Mouse (Mus musculus): Measurements from ENCODE around the gene Synpo2l. TPM values are rescaled to one million over a fixed set of nuclear protein-coding genes. Genes with fewer than 3 reads are reported as not detected.

Gene Synpo2l
- polyA plus RNA-seq, 1 experiment from 2014 or later, result 0.07 TPM

DNA sequence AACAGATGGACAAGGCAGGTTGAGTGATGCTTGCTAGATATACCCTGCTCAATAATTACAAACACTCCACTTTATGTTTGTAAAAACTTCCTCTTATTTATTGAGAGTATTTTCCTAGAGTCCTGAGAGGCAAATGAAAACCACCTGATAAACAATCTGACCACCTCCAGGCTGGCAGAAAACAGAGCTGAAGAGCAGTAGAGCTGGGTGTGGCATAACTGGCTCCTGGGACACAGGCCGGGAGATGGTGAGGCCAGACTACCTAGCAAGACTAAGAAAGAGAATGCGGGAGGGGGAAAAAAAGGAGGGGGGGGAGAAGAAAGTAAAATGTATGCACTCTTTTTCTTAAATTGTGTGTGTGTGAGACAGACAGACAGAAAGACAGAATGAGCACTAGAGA lies 45.7 kb downstream of the Synpo2l start:
- no peak overlapping the region for H3K4me3 ChIP-seq (replicated peaks; ENCODE audit: low read length)
- no peaks in the 10 kb centered on the region for H3K4me1 ChIP-seq (replicated peaks; ENCODE audit: control insufficient read depth, insufficient read depth, low read length)
- H3K9ac ChIP-seq, result no peak overlapping the region
- H3K36me3 ChIP-seq (replicated peaks; ENCODE audit: control insufficient read depth, insufficient read depth), result no peaks in the 10 kb centered on the region
- 97% methylated on average over 2 of the region's 2 CpGs for WGBS
- ATAC-seq (ENCODE audit: low FRiP score), result no peak
- no peak overlapping the region for H3K4me2 ChIP-seq (replicated peaks)
- H3K9me3 ChIP-seq (ENCODE audit: control insufficient read depth, low read length), result no peaks in the 10 kb centered on the region
- no peak for DNase-seq (ENCODE audit: low spot score)
- H3K27me3 ChIP-seq (ENCODE audit: control insufficient read depth, insufficient read depth, low read length), result no peaks in the 10 kb centered on the region
- no peak overlapping the region for H3K27ac ChIP-seq

DNA sequence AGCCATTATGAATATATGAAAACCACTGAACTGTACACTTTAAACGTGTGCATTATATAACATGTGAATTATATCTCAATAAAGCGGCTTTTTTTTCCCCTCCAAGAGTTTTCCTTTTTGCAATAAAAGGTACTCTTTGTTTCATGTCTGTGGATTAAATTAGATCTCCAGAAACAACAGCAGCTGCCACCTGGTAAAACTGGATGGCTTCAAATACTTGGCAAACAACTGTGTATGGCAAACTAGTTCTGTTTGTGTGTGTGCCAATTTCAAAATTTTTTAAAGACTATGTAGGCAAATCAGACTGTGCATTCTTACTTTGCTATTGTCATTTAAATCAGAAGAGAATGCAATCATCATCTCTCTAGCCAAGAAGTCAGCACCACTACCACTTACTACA lies 46.3 kb downstream of the Synpo2l start:
- Histone ChIP-seq H3K9me3 (ENCODE audit: control insufficient read depth, low read length) (no peaks in the 10 kb centered on the region), H3K4me1 (replicated peaks; ENCODE audit: control insufficient read depth, insufficient read depth, low read length) (no peaks in the 10 kb centered on the region), H3K4me3 (replicated peaks; ENCODE audit: low read length) (no peak overlapping the region), H3K4me2 (replicated peaks) (no peak overlapping the region), H3K36me3 (replicated peaks; ENCODE audit: control insufficient read depth, insufficient read depth) (no peaks in the 10 kb centered on the region), H3K27ac (no peak overlapping the region), H3K27me3 (ENCODE audit: control insufficient read depth, insufficient read depth, low read length) (no peaks in the 10 kb centered on the region), H3K9ac (no peak overlapping the region)
- ATAC-seq (ENCODE audit: low FRiP score), result no peak
- 85% methylated on average over 2 of the region's 2 CpGs for WGBS
- DNase-seq (ENCODE audit: low spot score), result no peak

GRCm38 (mm10) chr14:20619131-20619530 lies 49.0 kb downstream of the Synpo2l start:
- Histone ChIP-seq H3K9ac (no peak overlapping the region), H3K4me1 (replicated peaks; ENCODE audit: control insufficient read depth, insufficient read depth, low read length) (peaks cover 4% of the 10 kb centered on the region; the same call in 1 of the 2 replicates), H3K27me3 (ENCODE audit: control insufficient read depth, insufficient read depth, low read length) (no peaks in the 10 kb centered on the region), H3K4me2 (replicated peaks) (no peak overlapping the region), H3K36me3 (replicated peaks; ENCODE audit: control insufficient read depth, insufficient read depth) (no peaks in the 10 kb centered on the region), H3K4me3 (replicated peaks; ENCODE audit: low read length) (no peak overlapping the region), H3K9me3 (ENCODE audit: control insufficient read depth, low read length) (no peaks in the 10 kb centered on the region), H3K27ac (no peak overlapping the region)
- DNase-seq (ENCODE audit: low spot score) (no peak), ATAC-seq (ENCODE audit: low FRiP score) (no peak)

DNA sequence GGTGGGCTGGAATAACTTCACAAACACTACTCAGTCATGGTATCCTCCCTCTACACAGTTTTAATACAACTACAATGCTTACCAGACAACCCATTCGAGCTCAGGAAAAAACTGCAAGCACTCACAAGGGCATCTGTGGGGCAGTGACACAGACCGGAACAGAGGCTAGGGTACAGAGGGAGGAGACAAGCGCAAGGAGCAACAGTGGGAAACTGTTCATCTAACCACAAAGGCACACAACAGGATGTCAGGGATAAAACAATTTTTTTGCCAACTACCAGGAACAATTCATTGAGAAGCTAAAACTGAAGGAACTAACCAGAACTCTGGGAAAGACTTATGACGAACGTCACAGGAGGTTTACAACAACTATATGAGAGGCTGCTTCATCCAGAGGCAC lies 49.9 kb downstream of the Synpo2l start:
- Histone ChIP-seq H3K4me2 (replicated peaks) (no peak overlapping the region), H3K4me1 (replicated peaks; ENCODE audit: control insufficient read depth, insufficient read depth, low read length) (peaks cover 4% of the 10 kb centered on the region; the same call in 1 of the 2 replicates), H3K27me3 (ENCODE audit: control insufficient read depth, insufficient read depth, low read length) (no peaks in the 10 kb centered on the region), H3K9ac (no peak overlapping the region), H3K36me3 (replicated peaks; ENCODE audit: control insufficient read depth, insufficient read depth) (no peaks in the 10 kb centered on the region), H3K9me3 (ENCODE audit: control insufficient read depth, low read length) (no peaks in the 10 kb centered on the region), H3K4me3 (replicated peaks; ENCODE audit: low read length) (no peak overlapping the region), H3K27ac (0 out of 2 replicates have a peak overlapping the region, but pooled peaks have one; percentile 8)
- ATAC-seq (ENCODE audit: low FRiP score) (no peak), DNase-seq (ENCODE audit: low spot score) (no peak)
- 70% methylated on average over 5 of the region's 5 CpGs for WGBS

DNA sequence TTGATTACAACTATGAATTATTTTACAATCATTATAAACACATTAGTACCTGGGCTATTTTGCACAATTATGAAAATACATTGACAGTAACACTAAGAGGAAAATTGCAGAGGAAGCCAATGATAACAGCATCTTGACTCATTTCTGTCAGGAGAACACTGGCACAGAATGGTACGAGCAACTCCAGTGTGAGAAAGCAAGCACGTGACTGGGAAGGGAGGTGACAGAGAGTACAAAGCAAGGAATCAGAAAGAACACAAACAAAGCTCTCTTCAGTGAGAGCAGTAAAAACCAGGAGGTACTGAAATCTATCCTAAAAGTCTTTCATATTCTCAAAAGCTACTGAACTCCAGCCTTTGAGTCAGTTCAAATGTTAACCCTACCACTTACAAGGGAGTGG lies 51.7 kb downstream of the Synpo2l start:
- H3K4me3 ChIP-seq (replicated peaks; ENCODE audit: low read length), result no peak overlapping the region
- WGBS, result 29% methylated on average over 2 of the region's 2 CpGs
- ATAC-seq (ENCODE audit: low FRiP score), result no peak
- H3K4me1 ChIP-seq (replicated peaks; ENCODE audit: control insufficient read depth, insufficient read depth, low read length), result peaks cover 4% of the 10 kb centered on the region; the same call in 1 of the 2 replicates
- H3K4me2 ChIP-seq (replicated peaks), result no peak overlapping the region
- DNase-seq (ENCODE audit: low spot score), result no peak
- no peaks in the 10 kb centered on the region for H3K36me3 ChIP-seq (replicated peaks; ENCODE audit: control insufficient read depth, insufficient read depth)
- H3K9ac ChIP-seq, result no peak overlapping the region
- H3K9me3 ChIP-seq (ENCODE audit: control insufficient read depth, low read length), result no peaks in the 10 kb centered on the region
- H3K27ac ChIP-seq, result no peak overlapping the region
- H3K27me3 ChIP-seq (ENCODE audit: control insufficient read depth, insufficient read depth, low read length), result no peaks in the 10 kb centered on the region

DNA sequence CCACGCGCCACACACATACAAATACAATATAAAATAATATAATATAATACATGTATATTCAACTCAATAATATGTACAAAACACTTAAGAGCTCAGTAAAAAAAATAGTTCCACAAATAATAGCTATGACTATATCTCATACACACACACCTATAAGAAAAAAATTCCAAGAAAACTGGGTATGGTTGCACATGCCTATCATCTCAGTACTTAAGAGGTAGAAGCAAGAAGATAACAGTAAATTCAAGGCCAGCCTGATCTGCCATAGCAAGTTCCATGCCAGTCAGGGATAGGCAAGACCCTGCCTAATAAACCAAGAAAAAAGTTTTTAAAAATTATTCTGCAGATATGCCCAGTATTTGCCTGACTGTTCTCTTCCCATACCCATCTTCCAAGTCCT lies 53.1 kb downstream of the Synpo2l start:
- ATAC-seq (ENCODE audit: low FRiP score) (no peak), DNase-seq (ENCODE audit: low spot score) (no peak)
- Histone ChIP-seq H3K36me3 (replicated peaks; ENCODE audit: control insufficient read depth, insufficient read depth) (no peaks in the 10 kb centered on the region), H3K9ac (no peak overlapping the region), H3K27me3 (ENCODE audit: control insufficient read depth, insufficient read depth, low read length) (no peaks in the 10 kb centered on the region), H3K4me1 (replicated peaks; ENCODE audit: control insufficient read depth, insufficient read depth, low read length) (peaks cover 4% of the 10 kb centered on the region; the same call in 1 of the 2 replicates), H3K4me2 (replicated peaks) (no peak overlapping the region), H3K9me3 (ENCODE audit: control insufficient read depth, low read length) (no peaks in the 10 kb centered on the region), H3K27ac (no peak overlapping the region), H3K4me3 (replicated peaks; ENCODE audit: low read length) (no peak overlapping the region)
- 96% methylated on average over 2 of the region's 2 CpGs for WGBS

- Histone ChIP-seq H3K4me3 (replicated peaks; ENCODE audit: low read length) (no peak overlapping the region), H3K4me2 (replicated peaks) (no peak overlapping the region), H3K9ac (no peak overlapping the region), H3K4me1 (replicated peaks; ENCODE audit: control insufficient read depth, insufficient read depth, low read length) (peaks cover 4% of the 10 kb centered on the region; the same call in 1 of the 2 replicates), H3K9me3 (ENCODE audit: control insufficient read depth, low read length) (no peaks in the 10 kb centered on the region), H3K27me3 (ENCODE audit: control insufficient read depth, insufficient read depth, low read length) (no peaks in the 10 kb centered on the region), H3K36me3 (replicated peaks; ENCODE audit: control insufficient read depth, insufficient read depth) (no peaks in the 10 kb centered on the region), H3K27ac (no peak overlapping the region)
- WGBS, result 97% methylated on average over 1 of the region's 1 CpGs
- no peak for ATAC-seq (ENCODE audit: low FRiP score)
- no peak for DNase-seq (ENCODE audit: low spot score)
Measured at GRCm38 (mm10) chr14:20612820-20613219, 55.3 kb downstream of the Synpo2l start.

DNA sequence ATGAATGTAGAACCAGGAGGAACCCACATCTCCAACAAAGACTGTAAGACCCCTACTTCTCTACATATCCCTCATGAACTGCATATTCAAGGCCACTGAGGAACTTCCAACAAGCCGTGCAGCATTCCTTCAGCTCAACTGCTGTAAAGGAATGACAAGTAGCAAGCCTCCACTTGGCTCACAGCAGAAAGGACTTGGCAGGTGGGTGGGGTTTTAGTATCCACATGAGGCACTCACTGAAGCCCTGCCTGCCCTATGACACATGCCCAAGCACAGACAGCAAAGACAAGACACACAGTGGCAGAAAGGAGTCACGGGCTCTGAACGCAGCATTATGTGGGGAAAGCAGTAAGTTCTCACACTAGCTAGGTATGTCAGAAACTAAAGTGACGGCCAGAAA lies 58.0 kb downstream of the Synpo2l start:
- Histone ChIP-seq H3K9ac (no peak overlapping the region), H3K9me3 (ENCODE audit: control insufficient read depth, low read length) (no peaks in the 10 kb centered on the region), H3K4me3 (replicated peaks; ENCODE audit: low read length) (no peak overlapping the region), H3K4me2 (replicated peaks) (no peak overlapping the region), H3K4me1 (replicated peaks; ENCODE audit: control insufficient read depth, insufficient read depth, low read length) (no peaks in the 10 kb centered on the region), H3K27me3 (ENCODE audit: control insufficient read depth, insufficient read depth, low read length) (no peaks in the 10 kb centered on the region), H3K36me3 (replicated peaks; ENCODE audit: control insufficient read depth, insufficient read depth) (peaks cover 12% of the 10 kb centered on the region), H3K27ac (no peak overlapping the region)
- DNase-seq (ENCODE audit: low spot score) (no peak), ATAC-seq (ENCODE audit: low FRiP score) (no peak)
- 86% methylated on average over 4 of the region's 4 CpGs for WGBS

DNA sequence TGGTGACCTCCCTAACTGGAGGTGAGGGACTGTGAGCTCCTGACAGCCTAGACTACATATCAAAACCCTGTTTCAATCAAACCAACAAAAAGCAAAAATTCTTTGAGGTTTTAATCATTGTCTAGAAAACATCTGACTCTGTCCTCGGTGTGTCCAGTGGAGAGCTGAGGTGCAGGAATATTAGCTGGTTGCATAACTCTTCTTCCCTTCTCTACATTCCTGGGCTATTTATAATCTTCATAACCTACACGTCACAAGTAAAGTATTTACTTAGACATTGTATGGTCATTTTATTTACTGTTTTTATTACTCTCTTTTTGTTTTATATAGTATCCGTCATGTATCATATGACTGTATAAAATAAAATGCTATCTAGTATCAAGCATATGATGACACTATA lies 58.6 kb downstream of the Synpo2l start:
- WGBS, result 90% methylated on average over 3 of the region's 3 CpGs
- ATAC-seq (ENCODE audit: low FRiP score), result no peak

More for the DNA sequence above, 58.6 kb downstream of the Synpo2l start:
- no peak overlapping the region for H3K9ac ChIP-seq
- H3K27ac ChIP-seq, result no peak overlapping the region
- H3K36me3 ChIP-seq (replicated peaks; ENCODE audit: control insufficient read depth, insufficient read depth), result peaks cover 12% of the 10 kb centered on the region
- H3K27me3 ChIP-seq (ENCODE audit: control insufficient read depth, insufficient read depth, low read length), result no peaks in the 10 kb centered on the region
- no peaks in the 10 kb centered on the region for H3K4me1 ChIP-seq (replicated peaks; ENCODE audit: control insufficient read depth, insufficient read depth, low read length)
- no peak overlapping the region for H3K4me2 ChIP-seq (replicated peaks)
- H3K9me3 ChIP-seq (ENCODE audit: control insufficient read depth, low read length), result no peaks in the 10 kb centered on the region
- H3K4me3 ChIP-seq (replicated peaks; ENCODE audit: low read length), result no peak overlapping the region
- no peak for DNase-seq (ENCODE audit: low spot score)
